Mouse (Mus musculus): ENCODE data around the gene Cep152. TPM values are rescaled to one million over a fixed set of nuclear protein-coding genes. Genes with fewer than 3 reads are reported as not detected.

Gene Cep152
- polyA plus RNA-seq, 1 experiment from 2014 or later: 7.2 TPM

DNA sequence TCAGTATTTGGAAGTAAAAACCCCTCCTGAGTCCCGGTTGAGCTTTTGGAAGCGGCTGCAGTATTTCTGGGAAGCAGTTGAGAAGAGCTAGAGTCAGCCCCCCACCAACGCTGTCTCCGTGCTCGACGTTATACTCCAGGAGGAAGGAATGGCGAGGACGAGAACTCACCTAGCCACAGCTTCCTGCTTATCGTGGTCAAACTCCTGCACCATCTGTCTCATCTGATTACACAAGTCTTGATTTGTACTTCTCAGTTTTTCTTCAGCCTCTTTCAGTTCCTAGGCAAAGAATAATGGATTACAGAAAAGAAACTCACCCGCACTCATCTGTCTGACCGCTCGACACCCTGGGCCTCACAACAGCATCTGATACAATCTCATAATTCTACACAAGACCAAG, 35.6 kb downstream of the Cep152 start:
- ATAC-seq: no peak
- Histone ChIP-seq H3K4me2 (no peak overlapping the region), H3K36me3 (peaks cover 97% of the 10 kb centered on the region), H3K27ac (no peak overlapping the region), H3K9ac (no peak overlapping the region), H3K27me3 (replicated peaks) (no peaks in the 10 kb centered on the region), H3K4me3 (no peak overlapping the region), H3K4me1 (no peaks in the 10 kb centered on the region), H3K9me3 (replicated peaks) (no peaks in the 10 kb centered on the region)
- WGBS (ENCODE audit: insufficient replicate concordance): 49% methylated on average over 12 of the region's 12 CpGs

DNA sequence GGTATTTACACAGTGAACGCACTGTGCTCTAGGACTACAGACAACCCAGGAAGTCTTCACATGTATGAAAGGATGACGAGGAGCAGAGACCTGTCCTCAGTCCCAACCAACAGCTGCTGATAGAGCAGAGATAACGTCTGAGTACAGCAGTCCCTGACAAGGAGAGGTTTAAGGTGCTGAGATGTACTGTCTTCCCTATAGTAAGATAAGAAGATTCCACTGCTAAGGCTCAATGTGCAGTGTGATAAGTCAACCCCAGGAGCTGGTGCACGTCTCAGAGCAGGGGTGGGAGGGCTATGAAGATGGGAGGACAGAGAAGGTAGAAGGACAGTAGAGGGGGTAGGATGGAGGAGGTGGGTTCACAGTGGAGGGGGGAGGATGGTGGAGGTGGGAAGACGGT, 43.8 kb downstream of the Cep152 start:
- H3K9me3 ChIP-seq (replicated peaks): no peaks in the 10 kb centered on the region
- peak; percentile 81 for ATAC-seq
- no peak overlapping the region for H3K4me3 ChIP-seq
- no peak overlapping the region for H3K9ac ChIP-seq
- H3K27ac ChIP-seq: no peak overlapping the region
- H3K27me3 ChIP-seq (replicated peaks): no peaks in the 10 kb centered on the region
- H3K36me3 ChIP-seq: peaks cover 94% of the 10 kb centered on the region
- 46% methylated on average over 5 of the region's 5 CpGs for WGBS (ENCODE audit: insufficient replicate concordance)
- H3K4me1 ChIP-seq: peaks cover 6% of the 10 kb centered on the region; the same call in 1 of the 2 replicates
- no peak overlapping the region for H3K4me2 ChIP-seq

GRCm38 (mm10) chr2:125577670-125578069, 47.2 kb downstream of the Cep152 start:
- no peak overlapping the region for H3K4me2 ChIP-seq
- no peaks in the 10 kb centered on the region for H3K27me3 ChIP-seq (replicated peaks)
- no peaks in the 10 kb centered on the region for H3K9me3 ChIP-seq (replicated peaks)
- WGBS (ENCODE audit: insufficient replicate concordance): 82% methylated on average over 4 of the region's 4 CpGs
- no peak for ATAC-seq
- H3K4me3 ChIP-seq: no peak overlapping the region
- peaks cover 95% of the 10 kb centered on the region for H3K36me3 ChIP-seq
- no peak overlapping the region for H3K27ac ChIP-seq
- H3K9ac ChIP-seq: no peak overlapping the region
- H3K4me1 ChIP-seq: peaks cover 6% of the 10 kb centered on the region; the same call in 1 of the 2 replicates

DNA sequence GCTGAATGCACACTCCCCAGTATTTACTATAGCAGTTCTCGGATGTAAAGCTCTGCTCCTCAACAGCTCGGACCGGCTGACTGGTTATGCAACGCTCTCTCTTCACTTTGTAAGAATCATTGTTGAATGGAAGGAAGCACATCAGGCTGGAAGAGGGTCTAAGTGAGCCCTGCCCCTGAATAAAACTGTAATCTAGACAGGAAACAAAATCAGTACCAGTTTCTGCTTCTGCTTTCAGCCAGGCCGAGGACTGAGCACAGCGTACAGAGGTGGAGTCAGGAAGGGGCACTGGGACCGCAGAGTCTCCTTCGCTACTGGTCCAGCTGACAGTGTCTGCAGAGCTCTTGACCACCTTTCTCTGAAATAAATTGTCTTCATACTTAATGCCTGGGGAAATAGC, 48.4 kb downstream of the Cep152 start:
- 85% methylated on average over 8 of the region's 8 CpGs for WGBS (ENCODE audit: insufficient replicate concordance)
- ATAC-seq: no peak
- H3K4me1 ChIP-seq: peaks cover 5% of the 10 kb centered on the region; the same call in 1 of the 2 replicates
- peaks cover 94% of the 10 kb centered on the region for H3K36me3 ChIP-seq
- no peak overlapping the region for H3K4me2 ChIP-seq
- no peaks in the 10 kb centered on the region for H3K9me3 ChIP-seq (replicated peaks)
- no peaks in the 10 kb centered on the region for H3K27me3 ChIP-seq (replicated peaks)
- H3K9ac ChIP-seq: no peak overlapping the region
- no peak overlapping the region for H3K27ac ChIP-seq
- H3K4me3 ChIP-seq: no peak overlapping the region

DNA sequence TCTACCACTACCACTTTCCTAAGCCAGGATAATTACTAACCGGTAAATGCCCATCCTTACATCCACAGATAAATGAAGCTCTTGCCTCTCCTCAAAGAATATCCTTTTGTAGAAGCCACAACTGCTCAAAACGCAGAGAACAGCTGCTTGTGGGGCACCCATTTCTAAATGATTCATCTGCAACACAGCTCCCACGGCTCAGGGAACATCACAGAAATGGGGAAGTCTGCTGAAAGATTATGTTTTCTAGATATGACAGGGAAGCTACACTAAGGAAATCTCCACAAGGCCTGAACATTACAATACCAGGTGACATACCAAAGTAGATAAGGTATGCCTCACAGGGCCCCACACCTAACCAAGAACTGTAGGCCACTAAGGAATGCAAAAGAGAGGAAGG, 49.1 kb downstream of the Cep152 start:
- H3K27ac ChIP-seq: no peak overlapping the region
- H3K4me1 ChIP-seq: no peaks in the 10 kb centered on the region
- H3K36me3 ChIP-seq: peaks cover 94% of the 10 kb centered on the region
- H3K4me2 ChIP-seq: no peak overlapping the region
- H3K9me3 ChIP-seq (replicated peaks): no peaks in the 10 kb centered on the region
- no peak overlapping the region for H3K4me3 ChIP-seq
- H3K9ac ChIP-seq: no peak overlapping the region
- WGBS (ENCODE audit: insufficient replicate concordance): 66% methylated on average over 3 of the region's 3 CpGs
- no peak for ATAC-seq
- H3K27me3 ChIP-seq (replicated peaks): no peaks in the 10 kb centered on the region

DNA sequence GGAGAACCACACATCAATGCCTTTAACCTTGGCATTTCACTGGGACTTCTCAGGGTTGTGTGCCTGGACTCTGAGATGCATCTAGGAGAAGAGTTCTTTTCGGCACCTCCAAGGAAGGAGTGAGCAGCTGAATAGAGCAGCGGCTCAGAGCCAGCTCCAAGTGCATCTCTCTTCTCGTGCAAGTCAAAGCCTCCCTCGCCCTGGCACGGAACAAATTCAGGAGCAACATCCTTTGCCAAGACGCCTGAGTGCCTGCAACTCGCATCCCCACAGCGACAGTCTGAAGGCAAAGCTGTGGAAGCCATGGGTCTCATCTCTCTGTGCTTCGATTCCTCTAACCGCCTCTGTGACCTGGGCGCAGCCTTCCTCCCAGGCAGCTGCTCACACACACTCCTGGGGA, 61.0 kb downstream of the Cep152 start:
- 86% methylated on average over 11 of the region's 11 CpGs for WGBS (ENCODE audit: insufficient replicate concordance)
- no peak overlapping the region for H3K9ac ChIP-seq
- H3K27me3 ChIP-seq (replicated peaks): no peaks in the 10 kb centered on the region
- peaks cover 57% of the 10 kb centered on the region for H3K36me3 ChIP-seq
- H3K27ac ChIP-seq: no peak overlapping the region
- no peaks in the 10 kb centered on the region for H3K9me3 ChIP-seq (replicated peaks)
- no peak for ATAC-seq
- H3K4me2 ChIP-seq: no peak overlapping the region
- H3K4me1 ChIP-seq: no peaks in the 10 kb centered on the region
- no peak overlapping the region for H3K4me3 ChIP-seq

- no peak overlapping the region for H3K4me3 ChIP-seq
- no peaks in the 10 kb centered on the region for H3K4me1 ChIP-seq
- H3K4me2 ChIP-seq: no peak overlapping the region
- no peaks in the 10 kb centered on the region for H3K27me3 ChIP-seq (replicated peaks)
- H3K27ac ChIP-seq: no peak overlapping the region
- no peaks in the 10 kb centered on the region for H3K9me3 ChIP-seq (replicated peaks)
- ATAC-seq: no peak
- no peak overlapping the region for H3K9ac ChIP-seq
- 85% methylated on average over 8 of the region's 8 CpGs for WGBS (ENCODE audit: insufficient replicate concordance)
- H3K36me3 ChIP-seq: peaks cover 43% of the 10 kb centered on the region
These were observed 62.5 kb downstream of the Cep152 start for GRCm38 (mm10) chr2:125562407-125562806.

DNA sequence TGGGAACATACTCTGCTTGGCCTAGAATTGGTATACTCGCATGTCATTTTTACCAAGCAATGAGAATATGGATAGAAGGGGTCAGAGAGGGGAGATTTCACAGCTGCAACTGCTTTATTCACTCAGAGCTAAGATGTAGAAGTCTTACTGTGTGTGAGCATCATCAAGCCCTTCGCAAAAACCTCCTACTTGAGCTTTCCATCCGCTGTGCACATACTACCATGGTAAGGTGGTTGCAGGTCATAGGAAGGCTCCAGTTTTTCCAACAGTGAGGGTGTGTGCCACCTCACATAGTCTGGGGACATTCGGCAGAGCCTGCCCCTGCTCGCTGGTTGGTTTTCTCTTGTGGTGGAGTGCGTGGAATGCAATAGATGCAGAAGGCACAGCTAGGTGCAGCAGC, 64.9 kb downstream of the Cep152 start:
- Histone ChIP-seq H3K4me1 (no peaks in the 10 kb centered on the region), H3K4me3 (no peak overlapping the region), H3K9me3 (replicated peaks) (no peaks in the 10 kb centered on the region), H3K9ac (no peak overlapping the region), H3K4me2 (no peak overlapping the region), H3K36me3 (peaks cover 21% of the 10 kb centered on the region), H3K27me3 (replicated peaks) (no peaks in the 10 kb centered on the region), H3K27ac (no peak overlapping the region)
- ATAC-seq: no peak
- 80% methylated on average over 6 of the region's 6 CpGs for WGBS (ENCODE audit: insufficient replicate concordance)

DNA sequence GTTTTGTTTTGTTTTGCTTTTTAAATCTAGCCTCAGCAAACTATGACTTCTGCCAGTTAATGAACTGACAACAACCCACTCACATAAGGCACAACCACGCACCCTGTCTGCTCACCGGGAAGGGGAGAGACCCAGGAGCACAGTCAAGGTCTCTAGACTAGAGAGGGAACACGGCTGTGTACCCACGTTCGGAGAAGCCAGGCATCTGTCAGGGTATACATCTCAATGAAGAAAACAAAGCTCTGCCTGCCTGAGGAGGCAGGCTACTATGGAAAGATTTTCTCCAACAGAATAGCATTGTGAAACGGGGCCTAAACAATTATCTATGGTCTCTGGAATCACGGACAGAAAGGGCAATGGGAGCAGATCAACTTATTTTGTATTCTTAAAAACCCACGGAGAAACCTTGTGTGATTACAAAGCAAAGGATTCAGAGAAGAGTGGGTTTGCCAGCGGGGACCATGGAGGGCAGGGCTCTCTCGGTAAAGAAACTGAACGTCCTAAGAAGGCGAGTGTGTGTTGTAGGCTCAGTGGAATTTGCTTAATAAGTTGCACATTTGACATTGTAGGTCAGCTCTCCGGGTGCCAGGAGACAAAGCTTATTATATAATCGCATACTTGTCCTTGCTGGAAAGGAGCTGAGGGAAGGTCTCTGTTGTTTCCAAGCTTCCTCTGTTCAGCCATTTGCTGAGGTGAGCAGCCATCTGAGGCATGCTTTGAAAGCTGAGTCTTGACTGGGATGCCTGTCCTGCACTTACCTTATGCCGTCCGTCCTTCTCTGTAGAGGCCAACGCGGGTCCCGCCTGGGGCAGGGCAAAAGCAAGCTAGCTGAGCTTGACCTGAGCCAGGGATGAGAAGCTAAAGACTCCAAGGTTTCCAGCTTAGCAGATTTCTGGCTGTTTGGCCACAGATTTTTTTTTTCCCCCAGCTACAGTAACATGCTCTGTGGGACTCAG, 66.0 kb downstream of the Cep152 start:
- no peak for ATAC-seq
- WGBS (ENCODE audit: insufficient replicate concordance): 75% methylated on average over 19 of the region's 19 CpGs
- Histone ChIP-seq H3K9ac (no peak overlapping the region), H3K4me1 (no peaks in the 10 kb centered on the region), H3K4me3 (no peak overlapping the region), H3K36me3 (peaks cover 10% of the 10 kb centered on the region), H3K4me2 (no peak overlapping the region), H3K27me3 (replicated peaks) (no peaks in the 10 kb centered on the region), H3K27ac (no peak overlapping the region), H3K9me3 (replicated peaks) (no peaks in the 10 kb centered on the region)

- no peaks in the 10 kb centered on the region for H3K36me3 ChIP-seq
- H3K4me2 ChIP-seq: no peak overlapping the region
- H3K9ac ChIP-seq: no peak overlapping the region
- H3K27ac ChIP-seq: no peak overlapping the region
- 69% methylated on average over 6 of the region's 6 CpGs for WGBS (ENCODE audit: insufficient replicate concordance)
- H3K27me3 ChIP-seq (replicated peaks): no peaks in the 10 kb centered on the region
- ATAC-seq: no peak
- no peak overlapping the region for H3K4me3 ChIP-seq
- no peaks in the 10 kb centered on the region for H3K4me1 ChIP-seq
- H3K9me3 ChIP-seq (replicated peaks): no peaks in the 10 kb centered on the region
These were observed 69.1 kb downstream of the Cep152 start for GRCm38 (mm10) chr2:125555830-125556229.

DNA sequence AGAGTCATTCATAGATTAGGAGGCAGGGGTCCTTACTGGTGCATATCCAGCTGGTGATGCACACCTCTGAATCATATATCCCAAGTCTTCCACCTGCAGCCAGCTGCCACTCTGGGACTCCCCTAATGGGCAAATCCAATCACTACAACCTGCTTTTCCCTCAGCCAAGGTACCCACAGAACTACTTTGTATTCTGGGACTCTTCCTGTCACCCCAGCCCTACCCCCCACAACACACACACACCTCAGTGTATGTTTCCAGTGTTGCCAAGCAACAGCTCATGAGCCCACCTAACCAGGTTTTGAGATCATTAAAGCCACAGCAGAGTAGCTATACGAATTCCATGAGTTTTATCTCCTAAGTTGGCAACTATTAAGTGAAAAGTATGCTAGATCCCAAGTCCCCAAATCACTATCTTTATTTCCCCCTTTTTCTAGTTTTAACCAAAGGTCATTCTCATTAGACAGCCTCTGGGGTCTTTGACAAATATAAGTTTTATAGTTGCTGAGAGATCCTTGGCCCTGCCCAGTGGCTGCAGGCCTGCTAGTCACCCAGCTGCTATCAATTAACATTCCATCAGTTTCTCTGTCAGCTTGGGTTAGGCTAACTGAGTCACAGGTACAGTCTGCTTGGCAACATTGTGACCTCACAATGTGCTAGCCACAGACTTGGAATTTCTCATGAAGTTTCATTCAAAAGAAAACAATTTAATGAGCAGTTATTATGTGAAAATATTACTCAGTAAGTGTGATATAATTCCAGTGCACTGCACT, 75.9 kb downstream of the Cep152 start:
- 54% methylated on average over 1 of the region's 1 CpGs for WGBS (ENCODE audit: insufficient replicate concordance)

GRCm38 (mm10) chr2:125544986-125545385, 79.9 kb downstream of the Cep152 start:
- no peaks in the 10 kb centered on the region for H3K27me3 ChIP-seq (replicated peaks)
- H3K9ac ChIP-seq: no peak overlapping the region
- ATAC-seq: no peak
- H3K4me3 ChIP-seq: no peak overlapping the region
- H3K27ac ChIP-seq: no peak overlapping the region
- 68% methylated on average over 3 of the region's 3 CpGs for WGBS (ENCODE audit: insufficient replicate concordance)
- H3K9me3 ChIP-seq (replicated peaks): no peaks in the 10 kb centered on the region
- H3K4me2 ChIP-seq: no peak overlapping the region
- H3K4me1 ChIP-seq: no peaks in the 10 kb centered on the region
- H3K36me3 ChIP-seq: no peaks in the 10 kb centered on the region

More for the DNA sequence above, 75.9 kb downstream of the Cep152 start:
- no peaks in the 10 kb centered on the region for H3K9me3 ChIP-seq (replicated peaks)
- no peak overlapping the region for H3K4me3 ChIP-seq
- H3K36me3 ChIP-seq: no peaks in the 10 kb centered on the region
- no peak overlapping the region for H3K9ac ChIP-seq
- no peak for ATAC-seq
- no peak overlapping the region for H3K27ac ChIP-seq
- H3K4me2 ChIP-seq: no peak overlapping the region
- H3K4me1 ChIP-seq: no peaks in the 10 kb centered on the region
- no peaks in the 10 kb centered on the region for H3K27me3 ChIP-seq (replicated peaks)
